Mouse (Mus musculus) inflammation-experienced regulatory T-cells, adult 16 weeks (primary cell): ENCODE results near the gene Cdkn3. TPM values are rescaled to one million over a fixed set of nuclear protein-coding genes. Genes with fewer than 3 reads are reported as not detected.

Experiments
- polyA plus RNA-seq: library from polyadenylated mRNA; unstranded; fragments of 100-300 nt; shearing (Covaris generic); gene quantifications from one replicate; pipeline ENCODE4 v1.2.1, GENCODE M21; 2017

The Cdkn3 gene
- polyA plus RNA-seq, result 9.2 TPM

DNA sequence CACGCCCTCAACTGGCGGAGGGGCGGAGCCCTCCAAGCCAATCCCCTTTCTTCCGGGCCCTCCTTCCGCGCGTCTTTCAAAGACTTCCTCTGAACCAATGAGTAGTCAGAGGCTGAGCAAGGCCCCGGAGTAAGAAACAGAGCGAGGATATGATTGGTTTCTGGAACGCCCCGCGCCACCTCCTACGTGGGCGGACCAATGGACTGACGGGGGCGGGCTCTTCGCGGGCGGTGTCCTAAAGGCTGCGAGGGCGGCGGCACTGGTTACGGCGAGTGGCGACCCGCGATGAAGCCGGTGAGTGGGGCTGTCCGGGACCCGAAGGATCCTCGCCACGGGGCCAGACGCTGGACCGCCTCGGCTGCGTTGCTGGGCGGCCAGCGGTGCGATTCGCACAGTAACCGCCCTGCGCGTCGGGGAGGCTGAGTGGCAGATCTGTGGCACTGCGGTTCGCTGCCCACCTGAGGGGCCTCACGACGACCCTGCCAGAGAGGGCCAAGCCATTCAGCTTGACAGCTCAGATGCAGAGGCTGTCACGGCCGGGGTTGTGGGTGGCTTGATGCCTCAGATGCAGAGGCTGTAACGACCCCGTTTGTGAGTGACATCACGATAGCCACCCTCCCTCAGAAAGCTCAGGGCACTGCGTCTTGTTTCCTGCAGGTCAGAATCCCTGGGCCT, at the start of gene Cdkn3:
TSS of gene Cdkn3 (plus strand) at position 187 of the 675 bp plus-strand sequence.

DNA sequence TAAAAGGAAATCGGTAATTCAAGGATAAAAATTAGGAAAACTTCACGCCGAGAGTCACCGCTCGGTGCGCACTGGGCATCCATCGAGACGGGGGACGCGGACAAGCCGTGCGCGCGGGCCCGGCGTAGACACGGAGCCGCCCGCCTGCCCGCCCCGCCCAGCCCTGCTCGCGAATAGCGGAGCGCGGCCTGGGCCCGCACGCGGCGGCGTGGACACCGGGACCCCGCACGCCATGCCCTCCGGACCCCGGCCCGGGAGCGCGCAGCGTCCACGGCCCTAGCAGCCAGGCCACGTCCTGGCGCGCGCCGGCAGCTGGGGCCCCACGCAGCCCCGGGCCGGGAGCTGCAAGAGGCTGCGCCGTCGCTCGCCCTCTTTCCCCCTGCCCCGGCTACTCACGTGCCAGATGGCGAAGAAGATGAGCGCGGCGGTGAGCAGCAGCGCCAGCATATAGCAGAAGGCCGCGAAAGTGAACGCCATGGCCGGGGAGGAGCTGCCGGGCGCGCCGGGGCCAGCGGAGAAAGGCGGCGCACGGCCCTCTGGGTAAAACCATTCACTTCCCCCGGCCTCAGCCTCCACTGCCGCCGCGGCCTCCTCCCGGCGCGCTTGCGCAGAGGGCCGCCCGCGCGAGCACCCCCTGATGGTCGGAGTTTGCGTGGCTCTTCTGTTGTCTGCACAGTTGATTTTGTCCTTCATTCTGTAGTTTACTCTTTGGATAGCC, 27.6 kb downstream of the Cdkn3 start, which contains the start of gene Cnih1:
TSS of gene Cnih1 (minus strand) at position 625 of the 718 bp plus-strand sequence.

Other genes with a start within 250 kb of the Cdkn3 start
- 95.5 TPM for gene Cnih1, start 27.9 kb downstream of the Cdkn3 start, polyA plus RNA-seq
- 104 TPM for gene Gmfb, start 61.7 kb downstream of the Cdkn3 start, polyA plus RNA-seq
- gene Cgrrf1, start 71.6 kb downstream of the Cdkn3 start, polyA plus RNA-seq, result 17.9 TPM
- gene Samd4, start 122.3 kb downstream of the Cdkn3 start, polyA plus RNA-seq, result not detected